Mouse (Mus musculus): ENCODE data around the gene Drap1. TPM values are rescaled to one million over a fixed set of nuclear protein-coding genes. Genes with fewer than 3 reads are reported as not detected.

Gene Drap1
- polyA plus RNA-seq, 1 experiment from 2014 or later = 254 TPM

DNA sequence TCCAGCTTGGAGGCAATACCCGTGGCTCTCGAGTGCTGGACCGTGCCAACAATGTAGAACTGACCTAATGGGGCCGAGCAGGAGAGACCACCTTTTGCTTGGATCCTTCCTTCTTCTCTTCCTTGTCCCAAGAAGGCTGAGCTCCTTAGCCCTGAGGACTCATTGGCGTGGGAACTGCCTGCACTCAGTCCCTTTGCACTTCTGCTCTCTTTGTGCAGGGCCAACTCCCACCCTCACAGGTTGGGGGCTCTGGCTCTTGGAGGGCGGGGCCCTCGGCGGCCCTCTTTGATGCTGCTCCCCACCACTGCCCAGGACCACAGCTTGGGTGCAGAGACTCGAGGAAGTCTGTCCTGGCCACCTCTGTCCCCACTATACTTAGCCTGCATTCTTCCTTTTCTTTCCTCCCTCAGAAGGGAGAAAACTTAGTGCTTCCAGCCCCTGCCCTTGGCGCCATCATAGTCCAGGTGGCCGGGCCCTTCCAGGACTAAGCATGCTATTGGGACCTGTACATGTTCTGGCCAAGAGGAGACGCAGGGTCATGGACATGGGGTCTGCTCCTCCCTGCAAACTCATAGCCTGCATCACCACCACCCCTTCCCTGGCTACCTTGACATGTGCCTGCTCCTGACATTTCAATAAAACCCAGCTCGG, 2.0 kb upstream of the Drap1 start:
- peaks cover 6% of the 10 kb centered on the region; the same call in 1 of the 2 replicates for H3K36me3 ChIP-seq (ENCODE audit: control insufficient read depth, insufficient read depth, low read length)
- H3K4me1 ChIP-seq (ENCODE audit: control insufficient read depth, insufficient read depth, low read length) = peaks cover 26% of the 10 kb centered on the region
- no peaks in the 10 kb centered on the region for H3K27me3 ChIP-seq (ENCODE audit: control insufficient read depth, insufficient read depth, low read length)
- no peak for ATAC-seq (ENCODE audit: low read depth)
- no peak overlapping the region for H3K27ac ChIP-seq (ENCODE audit: low read depth, low read length)
- H3K4me3 ChIP-seq (ENCODE audit: low read depth, low read length) = no peak overlapping the region
- 0 out of 2 replicates have a peak overlapping the region, but pooled peaks have one; percentile 0 for H3K9ac ChIP-seq (replicated peaks; ENCODE audit: low read depth, low read length)
- H3K4me2 ChIP-seq (ENCODE audit: low read depth, low read length) = peak overlapping the region; percentile 84; the same call in 1 of the 2 replicates
- 96% methylated on average over 13 of the region's 13 CpGs for WGBS
- no peaks in the 10 kb centered on the region for H3K9me3 ChIP-seq (ENCODE audit: control insufficient read depth, low read length)

DNA sequence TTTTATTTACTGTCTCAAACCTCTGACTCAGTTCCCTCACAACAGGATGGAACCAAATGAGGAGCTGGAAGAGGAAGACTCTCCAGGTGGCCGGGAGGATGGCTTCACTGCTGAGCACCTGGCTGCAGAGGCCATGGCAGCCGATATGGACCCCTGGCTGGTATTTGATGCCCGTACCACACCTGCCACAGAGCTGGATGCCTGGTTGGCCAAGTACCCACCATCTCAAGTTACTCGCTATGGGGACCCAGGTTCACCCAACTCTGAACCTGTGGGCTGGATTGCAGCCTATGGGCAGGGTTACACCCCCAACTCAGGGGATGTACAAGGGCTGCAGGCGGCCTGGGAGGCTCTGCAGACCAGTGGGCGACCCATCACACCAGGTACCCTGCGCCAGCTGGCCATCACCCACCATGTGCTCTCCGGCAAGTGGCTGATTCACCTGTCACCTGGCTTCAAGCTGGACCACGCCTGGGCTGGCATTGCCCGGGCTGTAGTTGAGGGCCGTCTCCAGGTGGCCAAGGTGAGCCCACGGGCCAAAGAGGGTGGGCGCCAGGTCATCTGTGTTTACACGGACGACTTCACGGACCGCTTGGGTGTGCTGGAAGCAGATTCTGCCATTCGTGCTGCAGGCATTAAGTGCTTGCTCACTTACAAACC, 1.3 kb upstream of the Drap1 start:
- Histone ChIP-seq H3K36me3 (ENCODE audit: control insufficient read depth, insufficient read depth, low read length) (peaks cover 7% of the 10 kb centered on the region; the same call in 1 of the 2 replicates), H3K9ac (replicated peaks; ENCODE audit: low read depth, low read length) (peak overlapping the region; percentile 83), H3K4me2 (ENCODE audit: low read depth, low read length) (peak overlapping the region; percentile 84), H3K4me1 (ENCODE audit: control insufficient read depth, insufficient read depth, low read length) (peaks cover 26% of the 10 kb centered on the region), H3K27me3 (ENCODE audit: control insufficient read depth, insufficient read depth, low read length) (no peaks in the 10 kb centered on the region), H3K9me3 (ENCODE audit: control insufficient read depth, low read length) (no peaks in the 10 kb centered on the region), H3K27ac (ENCODE audit: low read depth, low read length) (peak overlapping the region; percentile 86; the same call in 1 of the 2 replicates), H3K4me3 (ENCODE audit: low read depth, low read length) (peak overlapping the region; percentile 66)
- no peak for ATAC-seq (ENCODE audit: low read depth)
- 93% methylated on average over 18 of the region's 18 CpGs for WGBS

DNA sequence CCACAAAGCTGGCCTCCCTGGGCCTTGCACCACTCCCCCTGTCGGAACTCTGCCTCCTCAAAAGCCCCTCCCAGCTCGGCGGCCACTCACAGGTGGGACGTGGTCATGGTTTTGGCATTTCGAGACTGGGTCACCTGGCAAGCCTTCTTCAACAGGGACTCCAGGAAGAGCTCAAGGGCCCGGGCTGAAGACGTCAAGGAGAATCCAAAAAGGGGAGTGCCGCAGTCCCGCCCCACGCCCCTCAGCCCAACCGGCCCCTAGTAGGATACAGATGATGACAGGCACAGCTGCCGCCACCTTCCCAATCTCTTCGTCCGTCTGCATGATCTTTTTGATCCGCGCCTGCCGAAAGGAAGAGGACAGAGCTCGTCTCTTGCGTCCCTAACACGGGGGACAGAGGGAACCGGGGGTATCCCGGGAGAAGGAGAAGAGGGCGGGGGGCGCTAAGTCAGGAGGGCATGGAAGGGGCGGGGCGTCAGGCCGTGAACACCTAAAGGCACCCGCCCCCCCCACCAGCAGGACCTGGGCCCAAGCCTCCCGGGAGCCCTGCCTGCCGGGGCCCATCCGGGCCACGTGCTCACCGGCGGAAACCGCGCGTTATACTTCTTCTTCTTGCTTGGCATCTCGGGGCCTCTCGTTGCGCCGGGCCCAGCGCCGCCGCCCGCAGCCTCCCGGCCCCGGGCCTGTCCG, 542 bp downstream of the Drap1 start:
- Histone ChIP-seq H3K36me3 (ENCODE audit: control insufficient read depth, insufficient read depth, low read length) (peaks cover 12% of the 10 kb centered on the region; the same call in 1 of the 2 replicates), H3K4me1 (ENCODE audit: control insufficient read depth, insufficient read depth, low read length) (peaks cover 26% of the 10 kb centered on the region), H3K27ac (ENCODE audit: low read depth, low read length) (peak overlapping the region; percentile 80), H3K9ac (replicated peaks; ENCODE audit: low read depth, low read length) (peak overlapping the region; percentile 83), H3K9me3 (ENCODE audit: control insufficient read depth, low read length) (no peaks in the 10 kb centered on the region), H3K4me3 (ENCODE audit: low read depth, low read length) (peak overlapping the region; percentile 66), H3K4me2 (ENCODE audit: low read depth, low read length) (peak overlapping the region; percentile 55), H3K27me3 (ENCODE audit: control insufficient read depth, insufficient read depth, low read length) (no peaks in the 10 kb centered on the region)
- WGBS = under 1% methylated on average over 44 of the region's 48 CpGs
- ATAC-seq (ENCODE audit: low read depth) = peak; percentile 59

DNA sequence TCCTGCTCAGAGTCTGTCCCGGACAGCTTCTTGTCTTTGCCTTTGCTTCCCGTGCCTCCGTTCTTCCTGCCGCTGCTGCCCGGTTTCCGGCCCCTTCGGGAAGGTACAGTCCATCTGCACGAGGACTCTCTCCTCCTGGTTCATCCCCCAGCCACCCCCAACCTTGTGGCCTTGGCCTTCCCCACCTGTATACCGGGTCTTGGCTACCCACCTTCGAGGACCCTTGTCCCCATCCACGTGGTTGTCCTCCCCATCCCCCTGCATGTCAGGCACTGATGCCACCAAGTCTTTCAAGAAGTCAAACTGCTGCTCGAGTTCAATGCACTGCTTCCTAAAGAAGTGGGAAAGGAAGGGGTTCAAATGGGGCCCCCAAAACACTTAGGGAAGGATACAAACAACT, 1.2 kb downstream of the Drap1 start:
- H3K27me3 ChIP-seq (ENCODE audit: control insufficient read depth, insufficient read depth, low read length) = no peaks in the 10 kb centered on the region
- H3K4me1 ChIP-seq (ENCODE audit: control insufficient read depth, insufficient read depth, low read length) = peaks cover 26% of the 10 kb centered on the region
- ATAC-seq (ENCODE audit: low read depth) = no peak
- peak overlapping the region; percentile 55 for H3K4me2 ChIP-seq (ENCODE audit: low read depth, low read length)
- no peak overlapping the region for H3K27ac ChIP-seq (ENCODE audit: low read depth, low read length)
- WGBS = 68% methylated on average over 12 of the region's 12 CpGs
- no peaks in the 10 kb centered on the region for H3K9me3 ChIP-seq (ENCODE audit: control insufficient read depth, low read length)
- H3K9ac ChIP-seq (replicated peaks; ENCODE audit: low read depth, low read length) = peak overlapping the region; percentile 83
- H3K36me3 ChIP-seq (ENCODE audit: control insufficient read depth, insufficient read depth, low read length) = peaks cover 12% of the 10 kb centered on the region; the same call in 1 of the 2 replicates
- peak overlapping the region; percentile 66 for H3K4me3 ChIP-seq (ENCODE audit: low read depth, low read length)

DNA sequence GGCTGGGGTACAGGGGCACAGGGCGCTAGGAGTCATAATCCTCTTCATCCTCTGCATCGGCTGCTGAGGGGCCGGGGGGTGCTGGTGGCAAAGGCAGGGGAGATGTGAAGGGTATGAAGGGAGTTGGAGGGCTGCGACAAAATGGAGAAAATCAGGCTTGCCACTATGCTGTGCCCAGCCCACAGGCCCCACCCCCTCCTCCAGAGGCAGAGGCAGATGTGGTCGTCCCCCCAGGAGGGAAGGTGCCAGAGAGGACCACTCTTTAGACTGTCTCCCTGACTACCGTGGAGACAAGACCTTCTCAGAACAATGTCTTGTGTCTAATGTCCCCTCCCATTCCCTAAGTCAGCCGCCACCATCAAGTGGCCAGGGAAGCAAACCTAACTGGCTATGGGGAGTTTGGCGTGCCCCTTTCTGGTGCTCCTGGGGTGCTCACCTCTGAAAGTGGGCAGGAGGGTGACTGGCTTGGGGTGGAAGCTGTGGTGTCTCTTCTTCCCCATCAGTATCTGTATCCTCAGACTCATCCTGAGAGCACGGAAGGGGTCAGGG, 1.8 kb downstream of the Drap1 start:
- no peak overlapping the region for H3K27ac ChIP-seq (ENCODE audit: low read depth, low read length)
- no peaks in the 10 kb centered on the region for H3K27me3 ChIP-seq (ENCODE audit: control insufficient read depth, insufficient read depth, low read length)
- H3K4me3 ChIP-seq (ENCODE audit: low read depth, low read length) = no peak overlapping the region; the same call in 1 of the 2 replicates
- peaks cover 26% of the 10 kb centered on the region for H3K4me1 ChIP-seq (ENCODE audit: control insufficient read depth, insufficient read depth, low read length)
- H3K36me3 ChIP-seq (ENCODE audit: control insufficient read depth, insufficient read depth, low read length) = peaks cover 12% of the 10 kb centered on the region; the same call in 1 of the 2 replicates
- WGBS = 79% methylated on average over 9 of the region's 9 CpGs
- H3K9me3 ChIP-seq (ENCODE audit: control insufficient read depth, low read length) = no peaks in the 10 kb centered on the region
- peak overlapping the region; percentile 55 for H3K4me2 ChIP-seq (ENCODE audit: low read depth, low read length)
- peak overlapping the region; percentile 83 for H3K9ac ChIP-seq (replicated peaks; ENCODE audit: low read depth, low read length)
- ATAC-seq (ENCODE audit: low read depth) = no peak

DNA sequence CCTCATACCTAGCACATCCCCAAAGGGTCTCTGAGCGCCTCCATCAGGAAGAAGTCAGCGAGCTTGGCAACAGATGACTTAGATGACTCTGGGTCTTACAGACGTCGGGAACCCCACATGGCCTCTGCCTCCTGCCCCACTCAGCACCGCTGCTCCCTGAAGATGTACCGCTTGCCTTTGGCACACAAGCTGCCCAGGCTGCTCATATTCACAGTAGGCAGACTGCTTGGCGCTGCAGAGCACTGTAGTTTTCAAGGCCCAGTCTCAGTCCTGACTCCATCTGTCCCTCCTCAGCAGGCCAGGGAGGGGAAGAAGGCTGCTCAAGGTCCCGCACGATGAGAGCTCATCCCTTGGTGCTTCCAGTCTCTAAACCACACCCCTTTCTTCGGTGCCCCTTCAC, 2.5 kb downstream of the Drap1 start:
- Histone ChIP-seq H3K4me2 (ENCODE audit: low read depth, low read length) (no peak overlapping the region), H3K36me3 (ENCODE audit: control insufficient read depth, insufficient read depth, low read length) (peaks cover 12% of the 10 kb centered on the region; the same call in 1 of the 2 replicates), H3K4me1 (ENCODE audit: control insufficient read depth, insufficient read depth, low read length) (peaks cover 24% of the 10 kb centered on the region), H3K4me3 (ENCODE audit: low read depth, low read length) (no peak overlapping the region), H3K27ac (ENCODE audit: low read depth, low read length) (no peak overlapping the region), H3K9me3 (ENCODE audit: control insufficient read depth, low read length) (no peaks in the 10 kb centered on the region), H3K9ac (replicated peaks; ENCODE audit: low read depth, low read length) (no peak overlapping the region), H3K27me3 (ENCODE audit: control insufficient read depth, insufficient read depth, low read length) (no peaks in the 10 kb centered on the region)
- 88% methylated on average over 10 of the region's 10 CpGs for WGBS
- no peak for ATAC-seq (ENCODE audit: low read depth)

DNA sequence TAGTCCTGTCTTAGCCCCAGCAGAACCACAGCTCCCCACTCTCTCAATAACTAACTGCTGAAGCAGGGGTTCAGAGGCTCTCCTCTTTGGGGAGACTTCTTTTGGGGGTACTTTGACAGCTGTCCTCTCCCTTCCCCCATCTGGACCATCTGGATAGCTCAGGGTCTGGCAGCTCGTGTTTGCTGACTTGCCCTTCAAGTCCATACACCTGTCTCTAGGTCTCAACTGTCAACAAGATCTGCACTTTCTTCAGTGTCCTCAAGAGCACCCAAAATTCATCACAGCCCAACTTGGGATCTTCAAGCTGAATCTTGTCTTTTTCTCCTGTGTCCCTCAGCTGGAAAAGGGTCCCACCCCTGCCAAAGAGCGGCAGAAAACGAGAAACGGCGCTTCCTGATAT, 3.0 kb downstream of the Drap1 start:
- Histone ChIP-seq H3K27ac (ENCODE audit: low read depth, low read length) (no peak overlapping the region), H3K9ac (replicated peaks; ENCODE audit: low read depth, low read length) (no peak overlapping the region), H3K4me2 (ENCODE audit: low read depth, low read length) (no peak overlapping the region), H3K4me3 (ENCODE audit: low read depth, low read length) (no peak overlapping the region), H3K9me3 (ENCODE audit: control insufficient read depth, low read length) (no peaks in the 10 kb centered on the region), H3K4me1 (ENCODE audit: control insufficient read depth, insufficient read depth, low read length) (peaks cover 23% of the 10 kb centered on the region), H3K36me3 (ENCODE audit: control insufficient read depth, insufficient read depth, low read length) (peaks cover 12% of the 10 kb centered on the region; the same call in 1 of the 2 replicates), H3K27me3 (ENCODE audit: control insufficient read depth, insufficient read depth, low read length) (no peaks in the 10 kb centered on the region)
- no peak for ATAC-seq (ENCODE audit: low read depth)
- 93% methylated on average over 5 of the region's 5 CpGs for WGBS

DNA sequence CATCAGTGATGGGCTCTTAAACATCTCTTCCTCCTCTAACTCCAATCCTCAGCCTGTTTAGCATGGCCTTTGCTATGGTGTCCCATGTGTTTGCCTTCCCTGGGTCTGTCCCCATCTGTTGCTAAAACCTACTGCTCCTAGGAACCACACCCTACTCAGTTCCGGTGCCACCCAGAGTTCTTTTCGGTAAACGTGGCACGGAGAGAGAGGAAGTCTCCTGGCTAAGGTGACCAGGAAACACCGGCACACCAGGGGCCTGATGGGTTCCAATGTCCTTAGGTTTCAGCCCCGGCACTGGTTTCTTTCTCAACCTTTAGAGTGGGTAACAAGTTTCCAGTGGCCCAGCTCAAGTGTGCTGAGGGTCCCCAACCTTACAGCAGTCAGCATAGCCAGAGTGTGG, 4.2 kb downstream of the Drap1 start:
- H3K36me3 ChIP-seq (ENCODE audit: control insufficient read depth, insufficient read depth, low read length) = peaks cover 9% of the 10 kb centered on the region; the same call in 1 of the 2 replicates
- 95% methylated on average over 6 of the region's 6 CpGs for WGBS
- H3K9me3 ChIP-seq (ENCODE audit: control insufficient read depth, low read length) = no peaks in the 10 kb centered on the region
- peaks cover 11% of the 10 kb centered on the region for H3K4me1 ChIP-seq (ENCODE audit: control insufficient read depth, insufficient read depth, low read length)
- no peaks in the 10 kb centered on the region for H3K27me3 ChIP-seq (ENCODE audit: control insufficient read depth, insufficient read depth, low read length)
- no peak overlapping the region for H3K27ac ChIP-seq (ENCODE audit: low read depth, low read length)
- H3K9ac ChIP-seq (replicated peaks; ENCODE audit: low read depth, low read length) = no peak overlapping the region
- H3K4me3 ChIP-seq (ENCODE audit: low read depth, low read length) = no peak overlapping the region
- no peak overlapping the region for H3K4me2 ChIP-seq (ENCODE audit: low read depth, low read length)
- no peak for ATAC-seq (ENCODE audit: low read depth)
